Mouse (Mus musculus) G1E (cell line): ENCODE data around the gene Cblb.

Source experiments
- CTCF ChIP-seq: IDR thresholded peaks from 2 replicates; pipeline ENCODE4 v1.5.1; 2012; ENCODE audit warnings: low read depth, low read length, inconsistent platforms, mixed read lengths
- GATA1 ChIP-seq: IDR thresholded peaks from 2 replicates; pipeline ENCODE4 v1.6.1; 2012; ENCODE audit warnings: borderline replicate concordance, low read length, inconsistent platforms, mixed read lengths
- GATA2 ChIP-seq: IDR thresholded peaks from 2 replicates; pipeline ENCODE4 v1.6.1; 2012; ENCODE audit warnings: low read depth, low read length, inconsistent platforms, borderline replicate concordance
- POLR2AphosphoS5 ChIP-seq: IDR thresholded peaks from 2 replicates; pipeline ENCODE4 v1.6.1; 2012; ENCODE audit warnings: low read depth, low read length, inconsistent platforms; ENCODE audit not compliant: insufficient replicate concordance
- TAL1 ChIP-seq: conservative IDR thresholded peaks from 2 replicates; pipeline ENCODE4 v1.6.1; 2012; ENCODE audit warnings: low read depth, low read length, inconsistent platforms, mixed read lengths

DNA sequence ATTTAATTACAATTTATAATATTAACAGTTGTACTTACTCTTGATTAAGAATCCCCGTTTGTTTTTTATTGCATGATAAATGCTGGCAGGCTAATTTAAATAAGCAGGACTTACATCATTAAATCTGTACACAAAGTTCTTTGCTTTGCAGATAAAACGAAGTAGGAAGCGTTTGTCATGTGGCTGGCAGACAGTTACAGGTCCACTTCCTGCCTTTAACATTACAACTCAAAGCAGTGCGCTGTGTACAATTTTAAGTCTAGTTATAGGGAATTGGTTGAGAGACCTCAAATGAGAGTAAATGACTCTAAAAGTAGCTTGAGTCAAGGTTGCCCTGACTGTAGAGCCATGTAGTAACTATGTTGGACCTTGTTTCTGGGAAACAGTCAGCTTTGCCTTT lies 25.1 kb downstream of the Cblb start:
- no peak for TF ChIP-seq GATA1
- no peak for TF ChIP-seq CTCF
- no peak for TF ChIP-seq GATA2
- no peak for TF ChIP-seq TAL1
- no peak for TF ChIP-seq POLR2AphosphoS5
